Mouse (Mus musculus) layer of hippocampus, adult 18-20 months (tissue): Measurements from ENCODE around the gene Bicra. TPM values are rescaled to one million over a fixed set of nuclear protein-coding genes. Genes with fewer than 3 reads are reported as not detected.
A peak's percentile ranks its signal among the peaks of the same experiment; 100 is the strongest.

Experiments
- DNase-seq, 2 experiments: peaks; one replicate each; pipeline ENCODE4 v3.0.0; 2022; ENCODE audit warnings: low spot score in 2 of 2
- total RNA-seq, 2 experiments: library from RNA; stranded (reverse); gene quantifications; 2 replicates each; pipeline ENCODE4 v1.2.3; 2021

Gene Bicra
- total RNA-seq, 2 experiments from 2014 or later = 19.6 to 20.7 TPM

GRCm38 (mm10) chr7:15948381-15948941 is 99.3 kb downstream of the Bicra start:
- peak in 1 of 2 experiments; percentile 70 for DNase-seq

GRCm38 (mm10) chr7:15947653-15948260 is 100.0 kb downstream of the Bicra start:
- DNase-seq = no peak

- peak; percentile 93 to 98 for DNase-seq
Measured at GRCm38 (mm10) chr7:15945721-15946536, 101.8 kb downstream of the Bicra start, which contains the start of gene Nop53. TSS of gene Nop53 (minus strand) at chr7:15946074.

- no peak for DNase-seq
Measured at GRCm38 (mm10) chr7:15945211-15945610, 102.5 kb downstream of the Bicra start.

GRCm38 (mm10) chr7:15944311-15944710 is 103.4 kb downstream of the Bicra start:
- no peak for DNase-seq

GRCm38 (mm10) chr7:15938621-15939020 is 109.1 kb downstream of the Bicra start:
- no peak for DNase-seq

GRCm38 (mm10) chr7:15937491-15937890 is 110.2 kb downstream of the Bicra start:
- no peak for DNase-seq

- DNase-seq = peak; percentile 52 to 82
Measured at GRCm38 (mm10) chr7:15933437-15934359, 114.0 kb downstream of the Bicra start.

- no peak for DNase-seq
Measured at GRCm38 (mm10) chr7:15931635-15932034, 116.1 kb downstream of the Bicra start.

- DNase-seq = no peak
Measured at GRCm38 (mm10) chr7:15930543-15930942, 117.2 kb downstream of the Bicra start.

GRCm38 (mm10) chr7:15929910-15930309 is 117.8 kb downstream of the Bicra start:
- no peak for DNase-seq

GRCm38 (mm10) chr7:15922220-15922773 is 125.4 kb downstream of the Bicra start, which contains the start of gene Selenow:
TSS of gene Selenow (minus strand) at chr7:15922402.
- DNase-seq = peak; percentile 90 to 95

GRCm38 (mm10) chr7:15921796-15922195 is 125.9 kb downstream of the Bicra start:
- DNase-seq = peak in 1 of 2 experiments; percentile 55

Other genes starting within 250 kb of the Bicra start
- gene Obox6, start 208.2 kb downstream of the Bicra start, total RNA-seq = not detected
- gene Crx, start 168.0 kb downstream of the Bicra start, total RNA-seq = not detected
- gene Crxos, start 165.3 kb downstream of the Bicra start, total RNA-seq = not detected
- 1,000 to 10,000 TPM; 1,389 to 1,431 TPM for gene Selenow, start 125.5 kb downstream of the Bicra start, total RNA-seq
- 100 to 1,000 TPM; 143 to 144 TPM for gene Nop53, start 101.8 kb downstream of the Bicra start, total RNA-seq
- gene Ehd2, start 80.4 kb downstream of the Bicra start, total RNA-seq = 1 to 10 TPM; 5.6 to 6.1 TPM
- under 1 TPM; 0.41 to 0.89 TPM for gene Zfp541, start 13.9 kb upstream of the Bicra start, total RNA-seq
- 100 to 1,000 TPM; 293 to 307 TPM for gene Napa, start 50.5 kb upstream of the Bicra start, total RNA-seq
- 10 to 100 TPM; 34.2 to 34.3 TPM for gene Kptn, start 72.0 kb upstream of the Bicra start, total RNA-seq
- gene Slc8a2, start 81.9 kb upstream of the Bicra start, total RNA-seq = 100 to 1,000 TPM; 277 to 290 TPM
- 10 to 100 TPM; 33.7 to 38.2 TPM for gene Meis3, start 127.2 kb upstream of the Bicra start, total RNA-seq
- 10 to 100 TPM; 10.7 to 12.5 TPM for gene Dhx34, start 174.1 kb upstream of the Bicra start, total RNA-seq
- under 1 TPM; 0.56 to 0.67 TPM for gene C5ar2, start 196.2 kb upstream of the Bicra start, total RNA-seq
- 1 to 10 TPM; 1.2 to 1.6 TPM for gene C5ar1, start 211.6 kb upstream of the Bicra start, total RNA-seq
- 10 to 100 TPM; 31.9 to 34.8 TPM for gene Inafm1, start 225.7 kb upstream of the Bicra start, total RNA-seq
- 10 to 100 TPM; 72.4 to 80.2 TPM for gene Ccdc9, start 238.9 kb upstream of the Bicra start, total RNA-seq